Mouse (Mus musculus) cerebellum, postnatal 14 days (tissue): Measurements from ENCODE around the gene Rabif.
"Not testable (repeated sequence)": the region's sequence is repeated elsewhere in the genome, so short reads cannot be mapped to it uniquely, and the experiment has no call there.

ENCODE experiments used
- DNase-seq, 2 experiments: peaks; one replicate each; pipeline ENCODE4 v3.0.0; 2021; ENCODE audit warnings: mixed read lengths in 2 of 2

Gene Rabif

DNA sequence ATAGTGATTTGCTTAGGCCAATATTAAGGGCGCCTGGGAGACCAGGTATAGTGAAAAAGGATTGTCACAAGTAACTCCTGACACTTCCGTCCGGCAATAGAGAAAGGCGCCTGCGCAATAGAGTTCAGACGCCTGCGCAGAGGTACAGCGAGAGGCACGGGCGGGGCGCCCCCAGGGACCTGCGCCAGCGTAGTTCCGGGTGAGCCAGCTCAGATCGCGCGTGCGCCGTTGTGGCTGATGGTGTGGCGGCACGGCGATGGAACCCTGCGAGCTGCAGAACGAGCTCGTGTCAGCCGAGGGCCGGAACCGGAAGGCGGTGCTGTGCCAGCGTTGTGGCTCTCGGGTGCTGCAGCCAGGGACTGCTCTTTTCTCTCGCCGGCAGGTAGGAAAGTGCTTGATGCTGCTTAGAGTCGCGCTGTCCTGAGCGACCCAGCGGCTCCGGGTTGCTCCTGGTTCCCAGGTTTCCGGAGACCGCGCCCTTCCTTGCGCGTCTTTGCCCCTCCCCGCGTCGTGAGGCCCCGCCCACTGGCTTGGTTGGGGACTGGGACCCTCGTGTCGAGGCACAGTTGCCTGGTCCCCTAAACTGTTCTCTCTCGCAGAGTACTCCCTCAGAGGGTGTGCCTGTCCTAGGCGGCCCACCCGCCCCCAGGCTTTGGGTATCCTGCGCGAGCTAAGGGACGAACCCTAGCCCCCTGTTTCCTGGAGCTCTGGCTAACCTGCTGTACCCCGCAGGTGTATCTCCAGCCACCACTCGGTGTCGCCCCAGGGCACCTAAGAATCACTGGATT lies at the start of gene Rabif:
Rabif (plus strand) TSS at position 221 of the 788 bp plus-strand sequence.
- DNase-seq = peak; percentile 99 to 100

DNA sequence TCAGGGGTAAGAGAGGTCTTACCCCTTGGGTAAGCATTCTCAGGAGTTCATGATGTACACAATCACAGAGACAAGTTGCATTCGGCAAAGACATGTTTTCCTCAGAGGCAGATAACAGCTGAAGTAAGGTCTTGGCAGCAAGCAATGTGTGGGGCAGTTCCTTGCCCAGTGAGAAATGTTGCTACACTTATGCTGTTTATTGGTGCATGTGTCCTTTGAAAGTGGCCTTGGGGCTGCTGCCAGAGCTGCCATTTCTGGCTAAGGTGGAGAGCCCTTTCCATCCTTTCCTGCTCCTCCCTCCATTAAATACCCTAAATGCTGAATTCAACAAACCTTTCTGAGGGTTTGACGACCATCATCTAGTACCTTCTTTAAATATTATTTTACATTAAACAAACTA lies 49.0 kb upstream of the Rabif start:
- no peak for DNase-seq

DNA sequence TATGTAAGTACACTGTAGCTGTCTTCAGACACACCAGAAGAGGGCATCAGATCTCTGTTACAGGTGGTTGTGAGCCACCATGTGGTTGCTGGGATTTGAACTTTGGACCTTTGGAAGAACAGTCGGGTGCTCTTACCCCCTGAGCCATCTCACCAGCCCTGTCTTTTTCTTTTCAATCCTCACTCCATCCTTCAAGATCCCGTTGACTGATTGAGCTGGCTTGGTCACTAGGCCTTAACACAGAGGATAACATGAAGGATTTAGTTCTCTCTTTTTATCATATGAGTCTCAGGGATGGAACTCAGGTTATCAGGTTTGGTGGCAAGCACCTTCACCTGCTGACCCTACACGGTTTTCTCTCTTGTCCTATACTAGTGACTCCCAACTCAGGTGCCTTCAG lies 45.9 kb upstream of the Rabif start:
- DNase-seq = not testable (repeated sequence)

DNA sequence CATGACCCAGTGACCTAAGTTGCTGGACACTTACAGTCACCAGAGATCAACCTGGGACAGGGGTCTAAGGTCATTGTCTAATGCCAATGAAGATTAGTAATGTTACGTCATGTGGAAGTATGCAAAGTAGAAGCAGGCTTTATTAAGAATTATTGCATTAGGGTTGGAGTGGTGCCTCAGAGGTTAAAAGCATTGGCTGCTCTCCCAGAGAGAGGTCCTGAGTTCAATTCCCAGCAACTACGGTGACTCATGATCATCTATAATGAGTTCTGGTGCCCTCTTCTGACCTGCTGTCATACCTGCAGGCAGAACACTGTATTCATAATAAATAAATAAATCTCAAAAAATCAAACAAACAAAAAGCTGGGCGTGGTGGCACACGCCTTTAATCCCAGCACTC lies 44.2 kb upstream of the Rabif start:
- DNase-seq = no peak

DNA sequence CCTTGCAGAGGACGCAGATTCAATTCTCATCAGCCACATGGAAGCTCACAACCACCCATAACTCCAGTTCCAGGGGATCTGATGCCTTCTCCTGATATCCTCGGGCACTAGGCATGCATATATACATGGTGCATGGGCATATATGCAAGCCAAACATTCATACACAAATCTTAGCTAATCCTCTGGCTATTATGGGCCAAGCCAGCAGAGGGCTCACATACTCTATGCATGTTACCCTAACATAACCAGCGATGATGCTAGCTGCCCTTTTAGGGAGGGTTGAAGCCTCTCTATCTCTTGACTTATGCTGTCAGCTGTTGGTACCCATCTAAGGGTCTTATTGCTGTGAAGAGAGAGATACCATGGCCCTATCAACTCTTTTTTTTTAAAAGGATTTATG lies 43.5 kb upstream of the Rabif start:
- peak; percentile 53 to 69 for DNase-seq

DNA sequence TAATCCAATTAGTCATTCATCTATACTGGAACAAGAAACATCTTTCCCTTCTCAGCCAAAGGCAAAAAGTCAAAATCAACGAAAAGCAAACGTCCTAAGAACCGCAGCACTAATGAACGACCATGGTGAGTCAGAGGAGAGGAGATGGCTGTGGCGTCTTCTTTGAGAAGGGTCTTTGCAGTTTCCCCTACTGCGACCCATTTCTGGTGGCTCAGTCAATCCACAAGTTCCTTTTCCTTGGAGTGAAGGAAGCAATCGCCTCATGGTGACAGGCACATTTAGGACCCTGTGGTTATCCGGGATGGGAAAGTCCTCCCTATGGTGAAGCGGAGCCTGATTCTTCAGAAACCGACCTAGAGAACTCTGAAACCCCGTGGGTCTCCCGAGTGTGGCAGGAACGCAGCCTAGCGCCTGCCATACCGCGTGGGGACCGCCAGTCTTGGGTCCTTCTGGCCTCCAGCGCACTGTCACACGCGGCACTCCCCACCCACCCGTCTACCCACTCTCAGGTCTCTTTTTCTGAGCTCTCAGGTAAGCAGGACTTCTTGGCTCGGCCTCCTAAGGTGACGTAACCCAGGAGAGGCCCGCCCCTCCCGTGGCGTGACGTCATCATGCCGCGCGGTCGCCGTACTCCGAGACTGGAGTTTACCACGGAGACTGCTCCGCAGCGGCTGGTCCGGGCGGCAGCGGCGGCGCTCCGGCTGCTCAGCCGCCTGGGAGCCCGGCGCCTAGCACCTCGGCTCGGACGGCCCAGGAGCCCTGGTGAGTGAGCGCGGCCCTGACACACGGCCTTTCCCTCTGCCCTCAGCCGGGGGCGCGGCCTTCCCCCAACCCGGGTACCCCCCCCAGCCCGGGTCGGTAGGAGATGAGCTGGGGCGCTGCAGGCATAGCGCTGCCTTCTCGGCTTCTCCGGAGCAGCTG lies 39.3 kb upstream of the Rabif start, which contains the start of gene Klhl12:
Klhl12 (plus strand) TSS at position 628 of the 921 bp plus-strand sequence.
- peak; percentile 99 for DNase-seq

DNA sequence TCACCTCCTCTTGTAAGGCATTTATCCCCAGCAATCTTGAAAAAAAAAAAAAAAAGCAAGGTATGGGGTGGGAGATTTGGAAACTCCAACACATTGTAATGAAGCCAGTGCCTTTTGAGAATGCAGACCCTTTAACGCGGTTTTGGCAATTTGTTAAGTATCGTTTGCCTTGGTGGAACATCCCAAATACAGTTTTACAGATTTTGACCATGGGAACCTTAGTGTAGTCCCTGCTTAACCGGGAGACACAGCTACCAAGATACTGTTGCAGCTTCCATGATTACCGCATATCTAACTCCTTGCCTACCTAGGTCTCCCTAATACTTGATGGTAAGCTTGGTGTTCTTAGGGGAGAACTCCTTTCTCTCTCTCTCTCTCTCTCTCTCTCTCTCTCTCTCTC lies 38.4 kb upstream of the Rabif start:
- DNase-seq = no peak

DNA sequence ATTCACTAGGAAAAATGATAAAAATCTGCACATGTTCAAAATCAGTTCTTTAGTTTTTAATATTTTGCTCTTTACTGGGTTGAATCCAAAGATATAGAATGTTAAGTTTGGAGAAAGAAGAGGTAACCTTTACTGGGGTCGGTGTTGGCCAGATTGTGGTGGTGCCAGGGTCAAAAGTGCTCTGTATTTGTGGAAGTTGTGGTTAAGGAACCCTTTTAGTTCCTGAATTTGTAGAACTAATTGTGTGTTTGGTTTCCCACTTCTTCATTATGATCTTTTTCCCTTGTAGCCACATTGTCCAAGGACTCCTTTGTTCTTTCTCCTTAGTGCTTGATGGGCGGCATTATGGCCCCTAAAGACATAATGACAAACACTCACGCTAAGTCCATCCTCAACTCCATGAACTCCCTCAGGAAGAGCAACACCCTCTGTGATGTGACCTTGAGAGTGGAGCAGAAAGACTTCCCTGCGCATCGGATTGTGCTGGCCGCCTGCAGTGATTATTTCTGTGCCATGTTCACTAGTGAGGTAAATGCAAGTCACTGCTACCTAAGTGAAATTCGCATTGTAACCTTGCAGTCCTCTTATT lies 36.2 kb upstream of the Rabif start:
- DNase-seq = no peak

DNA sequence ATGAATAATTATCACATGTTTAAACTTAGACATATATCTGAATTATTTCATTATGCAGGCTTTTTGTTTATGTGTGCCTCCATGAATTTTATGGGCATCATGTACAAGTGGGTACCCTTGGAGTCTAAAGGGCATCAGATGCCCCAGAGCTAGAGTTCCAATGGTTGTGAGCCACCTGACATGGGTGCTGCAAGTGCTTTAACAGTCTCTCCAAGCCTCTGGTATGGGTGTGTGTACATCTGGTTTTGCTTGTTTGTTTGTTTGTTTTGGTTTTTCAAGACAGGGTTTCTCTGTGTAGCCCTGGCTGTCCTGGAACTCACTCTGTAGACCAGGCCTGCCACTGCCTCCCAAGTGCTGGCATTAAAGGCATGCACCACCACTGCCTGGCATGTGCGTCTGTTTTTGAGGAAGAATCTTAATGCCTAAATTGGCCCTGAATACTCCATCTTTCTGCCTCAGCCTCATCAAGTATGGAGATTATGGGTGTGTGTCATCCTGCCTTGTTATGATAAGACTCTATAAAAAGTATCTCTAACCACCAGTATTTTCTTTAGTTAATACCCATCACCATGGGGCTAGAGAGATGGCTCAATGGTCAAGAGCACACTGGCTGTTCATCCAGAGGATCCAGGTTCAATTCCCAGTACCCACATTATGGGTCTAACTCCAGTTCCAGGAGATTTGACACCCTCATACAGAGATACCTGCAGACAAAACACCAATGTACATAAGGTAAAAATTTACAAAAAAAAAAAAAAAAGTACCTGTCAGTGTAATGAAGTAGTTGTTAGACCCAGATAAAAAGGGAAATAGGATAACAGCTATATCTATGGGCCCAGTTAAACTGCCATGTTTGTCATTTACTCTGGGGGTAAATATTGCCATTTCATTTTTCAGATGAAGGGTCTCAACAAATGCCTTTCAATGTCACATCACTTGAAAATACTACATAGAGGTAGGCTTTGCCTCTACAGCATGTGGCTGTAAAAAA lies 33.9 kb upstream of the Rabif start:
- no peak for DNase-seq

DNA sequence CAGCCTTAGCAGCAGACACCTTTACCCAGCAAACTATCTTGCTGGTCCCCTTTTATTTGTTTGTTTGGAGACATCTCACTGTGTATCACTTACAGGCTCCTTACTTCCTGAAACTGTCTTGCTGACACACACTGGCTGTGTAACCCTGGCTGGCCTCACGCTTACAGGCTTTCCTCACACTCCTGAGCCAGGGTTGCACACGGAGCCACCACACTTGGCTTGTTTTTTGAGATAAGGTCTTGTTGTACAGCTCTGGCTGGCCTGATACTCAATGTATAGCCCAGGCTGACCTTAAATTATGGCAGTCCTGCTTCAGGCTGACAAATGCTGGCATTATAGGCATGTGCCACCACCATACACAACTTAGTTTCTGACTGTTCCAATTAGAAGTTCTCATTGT lies 9.8 kb upstream of the Rabif start:
- no peak for DNase-seq

DNA sequence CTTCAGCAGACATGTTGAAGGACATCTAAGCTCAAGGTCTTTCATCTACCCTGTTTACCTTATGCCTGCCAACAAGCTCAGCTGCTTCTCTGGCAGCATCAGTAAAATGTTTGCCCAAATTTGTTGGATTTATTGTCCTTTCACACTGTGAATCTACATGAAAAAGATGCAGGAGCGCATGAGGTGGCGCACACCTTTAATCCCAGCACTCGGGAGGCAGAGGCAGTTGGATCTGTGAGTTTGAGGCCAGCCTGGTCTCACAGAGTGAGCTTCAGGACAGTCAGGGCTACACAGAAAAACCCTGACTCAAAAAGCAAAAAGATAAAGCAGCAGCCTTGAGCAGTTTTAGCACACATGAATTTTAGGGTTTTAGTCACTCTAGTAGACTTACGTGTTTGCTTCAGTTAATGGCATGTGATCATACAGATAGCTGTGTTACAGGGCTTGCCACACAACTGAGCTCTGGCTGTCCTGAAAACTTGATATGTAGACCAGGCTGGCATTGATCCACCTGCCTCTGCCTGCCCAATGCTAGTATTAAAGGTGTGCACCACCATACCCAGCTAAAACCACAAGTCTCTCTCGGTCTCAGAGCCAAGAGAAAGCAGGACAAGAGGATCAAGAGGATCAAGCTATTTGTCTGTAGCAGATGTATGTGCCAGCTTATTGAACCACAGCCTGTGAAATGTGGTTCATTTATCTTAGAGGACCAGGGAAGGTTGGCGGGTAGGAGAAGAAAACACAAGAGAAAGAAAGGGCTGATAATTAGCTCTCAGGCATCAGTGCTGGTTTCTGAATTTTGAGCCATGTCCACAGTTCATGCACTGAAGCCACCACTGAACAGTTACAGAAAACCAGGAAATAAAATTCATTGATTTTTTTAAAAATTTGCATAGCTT lies 3.3 kb upstream of the Rabif start:
- no peak for DNase-seq

DNA sequence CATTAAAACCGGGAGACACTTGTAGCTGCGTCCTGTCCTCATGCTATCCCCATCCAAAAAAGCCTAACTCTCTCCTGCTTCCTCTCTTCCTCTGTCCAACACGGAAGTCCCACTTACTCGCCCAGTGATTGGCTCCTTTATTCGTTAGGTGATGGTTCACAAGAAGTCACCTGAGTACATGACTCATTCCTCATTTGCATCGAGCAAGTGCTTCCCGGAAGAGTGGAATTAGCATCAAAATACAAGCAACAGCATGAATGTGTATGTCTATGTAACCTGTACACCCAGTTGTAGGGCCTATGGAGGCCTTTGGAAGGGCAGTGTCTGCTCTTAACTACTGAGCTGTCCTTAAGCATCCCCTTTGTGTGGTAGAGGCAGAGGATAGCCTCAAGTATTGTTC lies 2.2 kb upstream of the Rabif start:
- no peak for DNase-seq

DNA sequence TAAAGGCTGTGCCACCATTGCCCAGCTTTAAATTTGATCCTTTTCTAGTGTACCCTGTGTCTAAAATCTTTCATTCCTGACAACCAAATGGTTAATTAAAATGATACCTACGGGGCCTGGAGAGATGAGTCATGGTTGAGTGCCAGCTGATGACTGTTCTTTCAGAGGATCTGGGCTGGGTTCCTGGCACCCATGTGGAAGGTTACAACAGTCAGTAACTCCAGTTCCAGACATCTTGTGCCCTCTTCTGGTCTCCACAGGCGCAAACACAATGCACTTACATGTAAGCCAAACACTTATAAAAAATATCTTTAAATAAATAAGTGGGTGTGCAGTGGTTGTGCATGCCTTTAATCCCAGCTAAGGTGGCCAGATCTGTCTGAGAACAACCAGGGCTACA lies 952 bp upstream of the Rabif start:
- peak in 1 of 2 experiments; percentile 21 for DNase-seq

DNA sequence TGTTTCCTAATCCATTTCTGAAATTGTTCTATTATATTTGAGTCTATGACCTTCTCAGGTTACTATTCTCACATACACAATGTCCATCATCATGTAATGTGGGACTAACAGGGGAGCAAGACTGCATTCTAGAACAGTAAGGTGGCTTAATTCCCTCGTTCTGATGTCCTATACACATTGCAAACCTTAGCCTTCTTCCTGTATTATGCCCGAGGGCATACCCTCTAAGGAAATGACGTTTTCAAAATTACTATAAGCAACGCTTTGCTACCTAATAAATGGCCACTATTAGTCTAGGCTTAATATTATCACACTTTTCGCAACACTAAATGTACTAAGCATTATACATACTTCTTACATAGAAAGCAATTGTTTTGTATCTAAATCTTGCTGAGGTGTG lies 492 bp upstream of the Rabif start:
- DNase-seq = no peak

DNA sequence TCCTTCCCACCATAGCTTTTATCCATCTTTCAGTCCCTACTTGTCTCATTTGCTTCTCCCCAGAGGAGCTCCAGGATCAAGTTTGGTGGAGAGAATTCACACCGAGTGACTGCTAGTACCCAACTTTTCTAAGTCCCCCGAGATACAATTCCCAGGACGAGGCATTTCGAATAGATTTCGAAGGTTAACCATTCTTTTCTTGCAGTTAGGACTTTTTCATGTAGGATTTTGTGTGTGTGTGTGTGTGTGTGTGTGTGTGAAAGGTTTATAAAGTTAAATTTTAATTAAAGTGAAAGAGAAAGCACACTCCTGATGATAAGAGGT lies 730 bp downstream of the Rabif start:
- no peak for DNase-seq

DNA sequence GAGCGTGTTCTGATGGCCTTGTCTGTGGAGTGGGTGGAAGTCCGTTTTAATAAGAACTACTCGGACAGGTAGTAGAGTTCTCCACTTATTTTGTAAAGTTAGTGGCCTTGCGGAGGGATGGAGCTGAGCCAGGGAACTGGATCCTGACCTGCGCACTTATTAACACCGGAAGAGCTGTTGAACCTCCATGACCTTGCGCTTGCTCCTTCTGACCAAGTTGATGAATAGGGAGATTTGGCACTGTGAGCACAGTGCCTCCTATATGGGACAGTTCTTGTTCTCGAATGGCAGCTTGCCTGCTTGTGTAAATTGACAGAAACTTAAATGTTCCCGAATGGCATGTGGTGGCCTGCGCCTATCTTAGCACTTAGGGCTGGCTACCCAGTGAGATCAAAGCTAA lies 1.5 kb downstream of the Rabif start:
- DNase-seq = no peak

DNA sequence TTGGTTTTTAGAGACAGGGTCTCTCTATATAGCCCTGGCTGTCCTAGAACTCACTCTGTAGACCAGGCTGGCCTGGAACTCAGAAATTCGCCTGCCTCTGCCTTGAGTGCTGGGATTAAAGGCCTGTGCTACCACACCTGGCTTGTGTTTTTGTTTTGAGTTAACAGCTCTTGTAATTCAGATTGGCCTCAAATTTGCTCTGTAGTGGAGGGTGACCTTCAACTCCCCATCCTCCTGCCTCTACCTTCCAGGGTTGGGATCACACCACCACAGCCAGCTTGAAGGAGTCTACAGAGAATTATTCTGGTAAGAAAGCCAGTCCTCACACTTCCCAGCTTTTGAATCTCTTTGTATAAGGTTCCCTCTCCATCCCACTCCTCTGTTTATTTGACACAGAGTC lies 6.5 kb downstream of the Rabif start:
- no peak for DNase-seq

DNA sequence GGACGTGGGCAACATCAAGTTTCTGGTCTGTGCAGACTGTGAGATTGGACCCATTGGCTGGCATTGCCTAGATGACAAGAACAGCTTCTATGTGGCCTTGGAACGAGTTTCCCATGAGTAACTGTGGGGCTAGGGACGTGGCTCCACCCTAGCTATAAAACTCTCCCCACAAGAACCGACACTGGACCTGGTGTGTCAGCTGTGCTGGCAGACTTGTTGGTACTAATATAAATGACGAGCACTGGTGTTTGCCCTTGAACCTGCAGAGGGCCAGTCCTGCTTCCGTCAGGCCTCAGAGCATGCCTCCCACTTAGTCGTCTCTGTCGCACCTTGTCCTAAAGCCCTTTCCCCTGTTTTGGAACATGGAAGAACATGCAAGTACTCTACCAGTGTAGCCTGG lies 11.8 kb downstream of the Rabif start:
- DNase-seq = no peak

DNA sequence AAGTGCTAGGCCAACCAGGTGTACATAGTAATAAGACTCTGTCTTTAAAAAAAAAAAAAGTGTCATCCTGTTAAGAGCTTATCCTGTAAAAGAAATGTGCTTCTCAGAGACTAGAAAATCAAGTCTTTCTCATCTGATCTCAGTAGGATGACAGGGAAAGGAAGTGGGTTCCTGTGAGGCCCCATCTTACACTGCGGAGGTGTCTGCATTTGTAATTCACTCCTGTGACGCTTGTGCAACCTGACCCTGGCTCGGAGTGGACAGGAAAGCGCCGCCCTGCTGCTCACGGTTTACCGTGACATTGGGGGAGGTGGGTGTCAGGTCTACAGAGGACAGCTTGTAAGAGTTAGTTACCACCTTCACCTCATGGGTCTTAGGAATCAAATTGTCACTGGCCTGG lies 15.6 kb downstream of the Rabif start:
- no peak for DNase-seq

DNA sequence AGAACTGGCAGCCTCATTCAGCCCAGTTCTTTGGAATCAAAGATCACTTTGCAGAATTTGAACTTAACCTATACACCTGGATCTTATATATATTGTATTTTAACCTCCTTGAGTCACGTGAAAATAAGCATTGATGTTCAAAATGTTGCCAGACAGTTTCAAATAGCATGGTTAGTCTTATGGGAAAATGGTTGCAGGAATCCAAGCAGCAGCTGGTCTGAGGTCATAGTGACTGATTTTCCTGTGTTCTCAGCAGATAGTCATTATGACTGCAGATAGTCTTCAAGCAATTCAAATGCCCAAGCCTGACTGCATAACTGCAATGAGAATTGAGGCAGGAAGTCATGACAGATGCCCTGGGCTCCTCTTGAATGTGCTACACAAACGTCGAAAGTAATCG lies 17.7 kb downstream of the Rabif start:
- no peak for DNase-seq

DNA sequence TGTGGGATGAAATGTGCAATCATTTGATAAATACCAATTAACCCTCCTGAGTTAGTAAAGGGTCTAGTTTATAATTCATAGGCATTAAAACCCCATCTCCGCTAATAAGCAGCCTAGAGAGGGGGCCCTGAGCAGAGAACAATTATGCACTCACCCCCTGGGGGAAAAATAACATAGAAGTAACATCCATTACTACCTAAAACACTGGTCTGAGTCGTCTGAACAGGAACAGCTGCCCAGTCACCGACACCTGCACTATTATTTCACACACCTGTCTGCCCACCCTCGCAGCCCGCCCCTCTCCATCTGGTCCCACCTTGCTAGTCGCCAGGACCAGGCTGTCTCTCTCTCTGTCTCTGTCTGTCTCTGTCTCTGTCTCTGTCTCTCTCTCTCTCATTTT lies 18.1 kb downstream of the Rabif start:
- no peak for DNase-seq
